Mouse (Mus musculus): ENCODE data around the gene Zc3h15.

DNA sequence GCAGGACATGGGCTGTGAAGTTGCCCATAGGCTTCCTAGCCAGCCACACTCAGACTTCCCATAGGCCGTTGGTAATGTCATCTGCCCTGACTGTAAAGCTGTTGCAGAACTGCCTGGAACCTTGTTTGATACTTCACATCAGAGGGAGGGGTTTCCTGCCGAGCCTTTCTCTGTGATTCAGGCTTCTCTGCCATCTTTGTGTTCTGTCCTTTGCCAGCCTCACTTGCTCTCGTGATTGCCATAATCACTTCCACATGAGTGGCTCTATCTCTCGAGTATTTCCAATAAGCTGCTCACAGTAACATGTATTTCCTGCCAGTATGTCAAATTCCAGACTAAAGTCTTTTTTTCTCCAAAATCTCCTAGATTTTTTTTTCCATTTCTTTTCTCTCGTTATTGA lies 31.4 kb downstream of the Zc3h15 start:
- no peak for TF ChIP-seq POLR2A (IDR thresholded peaks at IDR 0.05; ENCODE audit: low read depth, low read length)
- no peak for TF ChIP-seq CTCF (IDR thresholded peaks at IDR 0.05; ENCODE audit: extremely low read depth, insufficient read length, insufficient replicate concordance, low read depth, low read length)

Data from small intestine, adult 2 months (tissue).